Mouse (Mus musculus): Measurements from ENCODE around the gene Ssb. TPM values are rescaled to one million over a fixed set of nuclear protein-coding genes. Genes with fewer than 3 reads are reported as not detected.

The Ssb gene
- total and polyA plus RNA-seq, 2 experiments = 1.5 to 40.3 TPM

DNA sequence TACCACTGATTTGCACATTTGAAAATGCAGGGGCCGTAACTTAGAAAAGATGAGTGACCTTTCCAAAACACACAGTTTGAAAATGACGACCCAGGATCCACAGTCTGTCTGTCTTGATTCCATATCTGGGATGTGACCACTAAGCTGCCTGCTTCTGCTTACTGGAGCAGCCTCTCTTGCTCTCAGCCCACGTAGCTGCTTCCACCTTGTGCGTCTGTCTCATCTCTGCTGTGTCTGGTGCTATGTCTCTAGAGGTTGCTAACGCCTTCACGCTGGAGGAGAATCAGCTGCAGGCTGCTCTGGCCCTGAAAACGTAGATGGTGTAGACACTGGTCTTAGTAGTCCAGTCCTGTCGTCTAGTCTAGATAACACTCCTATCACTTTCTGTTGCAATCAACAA lies 31.2 kb upstream of the Ssb start:
- Histone ChIP-seq H3K79me2 (ENCODE audit: control insufficient read depth, insufficient read depth, low read length) (no peaks in the 10 kb centered on the region), H3K36me3 (ENCODE audit: control insufficient read depth, insufficient read depth, low read length) (no peaks in the 10 kb centered on the region), H3K27ac (replicated peaks; ENCODE audit: insufficient read depth, low read depth, low read length) (no peak overlapping the region), H3K4me3 (ENCODE audit: insufficient read depth, low read depth, low read length) (no peak overlapping the region), H3K4me1 (ENCODE audit: control insufficient read depth, insufficient read depth, low read length) (no peaks in the 10 kb centered on the region), H3K9ac (ENCODE audit: low read depth, low read length) (no peak overlapping the region), H3K27me3 (ENCODE audit: control insufficient read depth, insufficient read depth, low read length) (no peaks in the 10 kb centered on the region)
- TF ChIP-seq CTCF (IDR thresholded peaks at IDR 0.05; ENCODE audit: low read depth, low read length) = no peak
- TF ChIP-seq POLR2A (IDR thresholded peaks at IDR 0.05; ENCODE audit: extremely low read depth, insufficient read depth, low read length) = no peak
- WGBS = 91% methylated on average over 8 of the region's 8 CpGs
- no peak for DNase-seq (ENCODE audit: extremely low read depth, low read depth, low spot score)

DNA sequence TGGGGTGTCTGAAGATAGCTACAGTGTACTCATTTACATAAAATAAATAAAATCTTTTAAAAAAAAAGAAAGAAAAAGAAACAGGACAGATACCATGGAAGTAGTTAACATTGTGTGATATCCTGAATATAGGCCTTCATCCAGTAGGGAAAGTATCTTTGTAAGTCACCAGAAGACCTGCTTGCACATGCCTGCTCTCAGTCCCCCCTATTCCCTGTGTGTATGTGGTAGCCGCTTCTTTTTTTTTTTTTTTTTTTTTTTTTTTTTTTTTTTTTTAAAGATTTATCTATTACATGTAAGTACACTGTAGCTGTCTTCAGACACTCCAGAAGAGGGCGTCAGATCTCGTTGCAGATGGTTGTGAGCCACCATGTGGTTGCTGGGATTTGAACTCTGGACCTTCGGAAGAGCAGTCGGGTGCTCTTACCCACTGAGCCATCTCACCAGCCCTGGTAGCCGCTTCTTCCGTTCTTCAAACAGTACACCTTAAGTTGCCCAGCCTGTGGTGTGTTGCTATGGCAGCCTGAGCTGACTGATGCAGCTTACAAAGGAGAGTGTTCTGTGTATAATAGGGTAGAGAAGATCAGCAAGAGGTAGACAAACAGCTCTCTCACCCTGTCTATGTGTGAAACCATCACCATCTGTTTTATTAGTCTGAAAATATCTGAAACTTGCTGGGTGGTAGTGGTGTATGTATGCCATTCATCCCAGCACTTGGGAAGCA lies 24.0 kb upstream of the Ssb start:
- H3K27me3 ChIP-seq (ENCODE audit: control insufficient read depth, insufficient read depth, low read length) = no peaks in the 10 kb centered on the region
- TF ChIP-seq POLR2A (IDR thresholded peaks at IDR 0.05; ENCODE audit: extremely low read depth, insufficient read depth, low read length) = no peak
- TF ChIP-seq CTCF (IDR thresholded peaks at IDR 0.05; ENCODE audit: low read depth, low read length) = no peak
- no peaks in the 10 kb centered on the region for H3K4me1 ChIP-seq (ENCODE audit: control insufficient read depth, insufficient read depth, low read length)
- no peak overlapping the region for H3K9ac ChIP-seq (ENCODE audit: low read depth, low read length)
- no peak overlapping the region for H3K4me3 ChIP-seq (ENCODE audit: insufficient read depth, low read depth, low read length)
- no peaks in the 10 kb centered on the region for H3K36me3 ChIP-seq (ENCODE audit: control insufficient read depth, insufficient read depth, low read length)
- no peaks in the 10 kb centered on the region for H3K79me2 ChIP-seq (ENCODE audit: control insufficient read depth, insufficient read depth, low read length)
- DNase-seq (ENCODE audit: extremely low read depth, low read depth, low spot score) = no peak
- H3K27ac ChIP-seq (replicated peaks; ENCODE audit: insufficient read depth, low read depth, low read length) = no peak overlapping the region
- WGBS = 79% methylated on average over 7 of the region's 7 CpGs

DNA sequence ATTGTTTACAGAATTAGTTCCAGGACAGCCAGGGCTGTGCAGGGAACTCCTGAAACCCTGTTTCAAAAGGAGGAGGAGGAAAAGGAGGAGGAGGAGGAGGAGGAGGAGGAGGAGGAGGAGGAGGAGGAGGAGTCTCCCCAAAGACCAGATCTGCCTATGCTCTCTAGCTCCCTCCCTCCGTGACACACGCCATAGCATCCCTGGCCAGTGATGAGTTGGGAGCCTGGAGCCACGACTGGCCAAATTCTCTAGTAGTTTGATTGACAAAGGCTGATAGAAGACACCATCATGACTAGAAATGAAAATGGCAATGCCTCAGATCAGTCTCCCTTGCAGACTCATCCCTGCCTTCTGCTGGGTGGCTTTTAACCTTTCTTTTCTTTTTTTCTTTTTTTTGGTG lies 23.4 kb upstream of the Ssb start:
- H3K4me3 ChIP-seq (ENCODE audit: insufficient read depth, low read depth, low read length) = no peak overlapping the region
- H3K36me3 ChIP-seq (ENCODE audit: control insufficient read depth, insufficient read depth, low read length) = no peaks in the 10 kb centered on the region
- WGBS = 62% methylated on average over 3 of the region's 3 CpGs
- H3K9ac ChIP-seq (ENCODE audit: low read depth, low read length) = no peak overlapping the region
- no peaks in the 10 kb centered on the region for H3K79me2 ChIP-seq (ENCODE audit: control insufficient read depth, insufficient read depth, low read length)
- no peaks in the 10 kb centered on the region for H3K4me1 ChIP-seq (ENCODE audit: control insufficient read depth, insufficient read depth, low read length)
- H3K27me3 ChIP-seq (ENCODE audit: control insufficient read depth, insufficient read depth, low read length) = no peaks in the 10 kb centered on the region
- DNase-seq (ENCODE audit: extremely low read depth, low read depth, low spot score) = no peak
- TF ChIP-seq POLR2A (IDR thresholded peaks at IDR 0.05; ENCODE audit: extremely low read depth, insufficient read depth, low read length) (no peak), CTCF (IDR thresholded peaks at IDR 0.05; ENCODE audit: low read depth, low read length) (peak; percentile 32; the same call in 1 of the 2 replicates)
- H3K27ac ChIP-seq (replicated peaks; ENCODE audit: insufficient read depth, low read depth, low read length) = no peak overlapping the region

DNA sequence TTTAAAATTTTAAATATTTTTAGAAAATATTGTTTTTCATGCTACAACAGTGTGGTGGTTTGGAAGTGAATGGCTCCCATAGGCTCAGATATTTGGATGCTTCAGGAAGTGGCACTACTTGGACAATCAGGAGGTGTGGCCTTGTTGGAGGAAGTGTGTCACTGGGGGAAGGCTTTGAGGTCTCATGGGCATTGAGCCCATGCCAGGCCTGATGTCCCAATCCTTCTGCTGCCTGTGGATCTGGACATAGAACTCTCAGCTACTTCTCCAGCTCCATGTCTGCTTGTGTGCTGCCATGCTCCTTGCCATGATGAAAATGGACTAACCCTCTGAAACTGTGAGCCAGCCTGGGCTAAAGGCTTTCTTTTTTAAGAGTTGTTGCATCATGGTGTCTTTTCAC lies 22.7 kb upstream of the Ssb start:
- Histone ChIP-seq H3K4me3 (ENCODE audit: insufficient read depth, low read depth, low read length) (no peak overlapping the region), H3K9ac (ENCODE audit: low read depth, low read length) (no peak overlapping the region), H3K36me3 (ENCODE audit: control insufficient read depth, insufficient read depth, low read length) (no peaks in the 10 kb centered on the region), H3K27me3 (ENCODE audit: control insufficient read depth, insufficient read depth, low read length) (no peaks in the 10 kb centered on the region), H3K79me2 (ENCODE audit: control insufficient read depth, insufficient read depth, low read length) (no peaks in the 10 kb centered on the region), H3K4me1 (ENCODE audit: control insufficient read depth, insufficient read depth, low read length) (no peaks in the 10 kb centered on the region), H3K27ac (replicated peaks; ENCODE audit: insufficient read depth, low read depth, low read length) (no peak overlapping the region)
- DNase-seq (ENCODE audit: extremely low read depth, low read depth, low spot score) = no peak
- TF ChIP-seq POLR2A (IDR thresholded peaks at IDR 0.05; ENCODE audit: extremely low read depth, insufficient read depth, low read length) (no peak), CTCF (IDR thresholded peaks at IDR 0.05; ENCODE audit: low read depth, low read length) (no peak)

DNA sequence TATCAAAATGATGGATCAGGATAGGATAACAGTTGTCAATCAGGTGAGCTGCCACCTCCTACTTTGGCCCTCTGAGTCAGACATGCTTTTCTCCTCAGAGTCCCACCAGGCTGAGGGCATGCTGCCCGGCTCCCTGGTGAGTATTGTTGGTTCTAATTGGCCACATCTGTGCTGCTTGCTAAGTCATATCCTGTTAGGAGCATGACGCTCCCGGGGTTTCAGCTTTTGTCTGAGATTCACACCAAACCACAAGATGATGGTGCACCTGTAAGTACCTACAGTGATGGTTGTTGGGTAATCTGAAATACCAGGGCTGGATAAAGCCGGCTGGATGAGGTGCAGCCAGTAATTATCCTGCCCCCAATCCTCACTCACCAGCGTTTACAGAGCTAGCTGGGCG lies 21.1 kb upstream of the Ssb start:
- H3K4me3 ChIP-seq (ENCODE audit: insufficient read depth, low read depth, low read length) = no peak overlapping the region
- no peak for DNase-seq (ENCODE audit: extremely low read depth, low read depth, low spot score)
- H3K27me3 ChIP-seq (ENCODE audit: control insufficient read depth, insufficient read depth, low read length) = no peaks in the 10 kb centered on the region
- H3K36me3 ChIP-seq (ENCODE audit: control insufficient read depth, insufficient read depth, low read length) = no peaks in the 10 kb centered on the region
- TF ChIP-seq CTCF (IDR thresholded peaks at IDR 0.05; ENCODE audit: low read depth, low read length) (no peak), POLR2A (IDR thresholded peaks at IDR 0.05; ENCODE audit: extremely low read depth, insufficient read depth, low read length) (no peak)
- no peaks in the 10 kb centered on the region for H3K4me1 ChIP-seq (ENCODE audit: control insufficient read depth, insufficient read depth, low read length)
- H3K79me2 ChIP-seq (ENCODE audit: control insufficient read depth, insufficient read depth, low read length) = no peaks in the 10 kb centered on the region
- H3K9ac ChIP-seq (ENCODE audit: low read depth, low read length) = no peak overlapping the region
- 54% methylated on average over 6 of the region's 6 CpGs for WGBS
- H3K27ac ChIP-seq (replicated peaks; ENCODE audit: insufficient read depth, low read depth, low read length) = no peak overlapping the region

DNA sequence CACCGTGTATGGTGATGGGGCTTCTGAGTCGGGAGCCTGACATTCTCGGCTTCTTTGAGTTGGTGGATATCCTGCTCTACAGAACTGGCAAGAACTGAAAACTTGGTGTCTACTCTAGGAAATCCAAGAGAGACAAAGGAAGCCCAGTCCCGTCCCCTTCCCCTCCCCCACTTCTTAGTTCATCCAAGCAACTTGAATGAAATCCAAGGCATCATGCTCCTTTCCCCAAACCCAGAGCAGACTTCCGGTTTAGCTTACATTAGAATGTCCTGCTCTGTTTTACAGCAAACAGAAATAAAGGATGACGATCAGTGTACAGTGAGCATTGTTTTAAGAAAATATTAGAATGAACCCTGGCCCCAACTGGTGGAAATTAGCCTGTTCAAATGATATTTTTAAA lies 12.1 kb upstream of the Ssb start:
- no peaks in the 10 kb centered on the region for H3K4me1 ChIP-seq (ENCODE audit: control insufficient read depth, insufficient read depth, low read length)
- no peak overlapping the region for H3K9ac ChIP-seq (ENCODE audit: low read depth, low read length)
- H3K27me3 ChIP-seq (ENCODE audit: control insufficient read depth, insufficient read depth, low read length) = no peaks in the 10 kb centered on the region
- DNase-seq (ENCODE audit: extremely low read depth, low read depth, low spot score) = peak; percentile 15
- no peaks in the 10 kb centered on the region for H3K36me3 ChIP-seq (ENCODE audit: control insufficient read depth, insufficient read depth, low read length)
- 66% methylated on average over 6 of the region's 6 CpGs for WGBS
- H3K27ac ChIP-seq (replicated peaks; ENCODE audit: insufficient read depth, low read depth, low read length) = no peak overlapping the region
- TF ChIP-seq POLR2A (IDR thresholded peaks at IDR 0.05; ENCODE audit: extremely low read depth, insufficient read depth, low read length) (no peak), CTCF (IDR thresholded peaks at IDR 0.05; ENCODE audit: low read depth, low read length) (no peak)
- H3K4me3 ChIP-seq (ENCODE audit: insufficient read depth, low read depth, low read length) = no peak overlapping the region
- H3K79me2 ChIP-seq (ENCODE audit: control insufficient read depth, insufficient read depth, low read length) = no peaks in the 10 kb centered on the region

All from liver, adult 2 months (tissue).